Mouse (Mus musculus): ENCODE measurements around the gene Eif3g.

The Eif3g gene

DNA sequence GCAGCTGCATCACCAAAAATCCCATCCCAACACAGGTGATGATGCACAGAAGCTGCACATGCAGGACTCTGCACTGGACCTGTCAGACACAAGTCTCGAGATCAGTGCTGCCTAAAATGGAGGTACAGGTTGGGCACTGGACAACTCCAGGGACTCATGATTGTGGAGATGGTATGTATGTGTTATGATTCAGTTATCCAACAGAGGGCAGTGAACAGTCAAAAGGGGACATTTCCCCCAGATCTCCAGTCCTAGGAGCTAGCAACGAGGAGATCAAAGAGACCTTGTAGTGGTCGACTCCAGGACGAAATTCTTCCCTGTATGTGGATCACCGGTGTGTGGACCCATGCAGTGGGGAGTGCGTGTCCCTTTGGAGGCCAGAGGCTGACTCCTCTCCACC lies 38.5 kb downstream of the Eif3g start:
- DNase-seq (ENCODE audit: inconsistent ontology term), result no peak

DNA sequence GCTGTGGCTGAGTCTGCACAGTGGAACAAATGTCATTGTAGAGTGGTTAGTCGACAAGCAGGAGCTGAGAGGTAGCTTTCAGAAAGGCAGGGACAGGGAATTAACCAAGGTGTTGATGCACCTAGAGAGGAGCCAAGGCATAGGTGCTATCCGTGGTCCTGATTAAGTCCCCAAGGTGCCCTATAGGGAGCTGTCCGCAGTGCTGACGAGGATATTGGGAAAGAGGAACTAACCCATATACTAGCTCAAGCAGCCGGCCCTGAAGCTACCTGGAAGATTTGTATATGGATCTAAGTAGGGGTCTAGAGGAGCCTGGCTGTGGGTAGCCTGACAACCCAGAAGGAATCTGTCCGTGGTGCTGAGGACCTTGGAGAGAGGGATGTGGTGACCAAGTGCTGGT lies 41.3 kb downstream of the Eif3g start:
- DNase-seq (ENCODE audit: inconsistent ontology term), result peak; percentile 50

GRCm38 (mm10) chr9:20850179-20850578 lies 48.2 kb downstream of the Eif3g start:
- DNase-seq (ENCODE audit: inconsistent ontology term), result no peak

Data from Muller cell, postnatal 12 days (primary cell).